ENCODE assay signal across 1 mouse cellular context in genomic region chr2:92607153-92607552, GRCm38 (mm10).
TF ChIP-seq lines count a peak whose summit lies in the region.

No protein-coding gene starts in this region.

TF ChIP-seq in MEL, 35 proteins besides CTCF, POLR2A, EP300 and RAD21 (continued from another document):
- 0 out of 2 replicates have a peak, but pooled peaks have one; percentile 15 for TF ChIP-seq MXI1 (IDR thresholded peaks at IDR 0.05; ENCODE audit: low read depth, low read length)
- no peak for TF ChIP-seq CHD2 (IDR thresholded peaks at IDR 0.05; ENCODE audit: low read length)
- no peak for TF ChIP-seq HCFC1 (IDR thresholded peaks at IDR 0.05; ENCODE audit: low read depth, low read length)
- no peak for TF ChIP-seq POLR2AphosphoS2 (IDR thresholded peaks at IDR 0.05; ENCODE audit: low read length)
- peak; percentile 59; the same call in 1 of the 2 replicates for TF ChIP-seq GATA1 (IDR thresholded peaks at IDR 0.05; ENCODE audit: low read depth, low read length)
- no peak for TF ChIP-seq E2F4 (IDR thresholded peaks at IDR 0.05; ENCODE audit: borderline replicate concordance, low read depth, low read length)
- TF ChIP-seq KAT2A (conservative IDR thresholded peaks at IDR 0.05; ENCODE audit: low read depth, low read length): no peak; the same call in 1 of the 2 replicates
- TF ChIP-seq RCOR1 (IDR thresholded peaks at IDR 0.05; ENCODE audit: low read depth, low read length): no peak; the same call in 1 of the 2 replicates
- TF ChIP-seq ELF1 (IDR thresholded peaks at IDR 0.05; ENCODE audit: low read depth, low read length): no peak
- no peak for TF ChIP-seq MAX (IDR thresholded peaks at IDR 0.05; ENCODE audit: low read length)
- no peak for TF ChIP-seq ZC3H11A (IDR thresholded peaks at IDR 0.05; ENCODE audit: low read depth, low read length)
- TF ChIP-seq BHLHE40 (IDR thresholded peaks at IDR 0.05; ENCODE audit: borderline replicate concordance, low read depth, low read length): peak; percentile 96
- TF ChIP-seq POLR2AphosphoS5 (IDR thresholded peaks at IDR 0.05; ENCODE audit: borderline replicate concordance, low read depth, low read length): no peak
- TF ChIP-seq SIN3A (IDR thresholded peaks at IDR 0.05; ENCODE audit: low read length): no peak; the same call in 1 of the 2 replicates
- peak; percentile 34; the same call in 1 of the 2 replicates for TF ChIP-seq TAL1 (IDR thresholded peaks at IDR 0.05; ENCODE audit: low read length)
- no peak for TF ChIP-seq MAZ (IDR thresholded peaks at IDR 0.05; ENCODE audit: low read depth, low read length)
- TF ChIP-seq MYB (IDR thresholded peaks at IDR 0.05; ENCODE audit: low read depth, low read length): no peak
